Mouse (Mus musculus) midbrain, embryonic 15.5 days (tissue): Measurements from ENCODE around the gene Tex101. TPM values are rescaled to one million over a fixed set of nuclear protein-coding genes. Genes with fewer than 3 reads are reported as not detected.
"Not testable (repeated sequence)": the region's sequence is repeated elsewhere in the genome, so short reads cannot be mapped to it uniquely, and the experiment has no call there.

ENCODE experiments used
- ATAC-seq: fragments of 200-750 bp; cut with Nextera tagmentation; replicated peaks from 2 replicates; pipeline ENCODE4 v1.8.0; 2017; ENCODE audit warnings: moderate TSS enrichment
- H3K27ac ChIP-seq: fragments of 300-500 bp; sonication (generic); 2 replicates; pipeline ENCODE4 v1.5.1; 2015; ENCODE audit warnings: mild to moderate bottlenecking, inconsistent platforms
- H3K27me3 ChIP-seq: fragments of 300-500 bp; sonication (generic); replicated peaks from 2 replicates; pipeline ENCODE4 v1.6.1; 2015; ENCODE audit warnings: inconsistent platforms
- H3K36me3 ChIP-seq: fragments of 300-500 bp; sonication (generic); replicated peaks from 2 replicates; pipeline ENCODE4 v1.6.1; 2015; ENCODE audit warnings: inconsistent platforms
- H3K4me1 ChIP-seq: fragments of 300-500 bp; sonication (generic); 2 replicates; pipeline ENCODE4 v1.6.1; 2015; ENCODE audit warnings: inconsistent platforms
- H3K4me2 ChIP-seq: fragments of 300-500 bp; sonication (generic); 2 replicates; pipeline ENCODE4 v1.6.1; 2015; ENCODE audit warnings: inconsistent platforms, mild to moderate bottlenecking, moderate library complexity
- H3K4me3 ChIP-seq: fragments of 300-500 bp; sonication (generic); 2 replicates; pipeline ENCODE4 v1.5.1; 2015; ENCODE audit warnings: mild to moderate bottlenecking, inconsistent platforms
- H3K9ac ChIP-seq: fragments of 300-500 bp; sonication (generic); 2 replicates; pipeline ENCODE4 v1.6.1; 2015; ENCODE audit warnings: mild to moderate bottlenecking, inconsistent platforms
- H3K9me3 ChIP-seq: fragments of 300-500 bp; sonication (generic); 2 replicates; pipeline ENCODE4 v1.6.1; 2016; ENCODE audit warnings: inconsistent platforms
- whole genome bisulfite sequencing: fragments of 180-500 bp; shearing (Covaris S2); methylation state at CpG from one replicate; pipeline ENCODE4 v1.1.7; 2015; ENCODE audit warnings: mixed read lengths; 5-methylcytosine and 5-hydroxymethylcytosine counted together
- polyA plus RNA-seq: library from polyadenylated mRNA; unstranded; fragments of >200 nt; fragmentation: Nextera tagmentation; extraction: Ambion mirVana; gene quantifications from 2 replicates; pipeline ENCODE4 v1.2.1, GENCODE M21; 2015

Gene Tex101
- polyA plus RNA-seq, 1 experiment from 2014 or later, result not detected

GRCm38 (mm10) chr7:24628685-24629610 lies 47.5 kb downstream of the Tex101 start:
- Histone ChIP-seq H3K27ac (no peak overlapping the region), H3K4me2 (peak overlapping the region; percentile 53), H3K4me1 (peaks cover 6% of the 10 kb centered on the region; the same call in 1 of the 2 replicates), H3K27me3 (no peaks in the 10 kb centered on the region), H3K9ac (peak overlapping the region; percentile 37; the same call in 1 of the 2 replicates), H3K4me3 (peak overlapping the region; percentile 30), H3K36me3 (no peaks in the 10 kb centered on the region), H3K9me3 (no peaks in the 10 kb centered on the region)
- peak; percentile 61 for ATAC-seq
- 9% methylated on average over 31 of the region's 33 CpGs for WGBS

GRCm38 (mm10) chr7:24622967-24623366 lies 53.5 kb downstream of the Tex101 start:
- H3K4me2 ChIP-seq, result no peak overlapping the region
- H3K9ac ChIP-seq, result no peak overlapping the region
- no peaks in the 10 kb centered on the region for H3K36me3 ChIP-seq
- whole genome bisulfite sequencing, result 84% methylated on average over 6 of the region's 6 CpGs
- no peak overlapping the region for H3K4me3 ChIP-seq
- no peak overlapping the region for H3K27ac ChIP-seq
- ATAC-seq, result no peak
- H3K4me1 ChIP-seq, result no peaks in the 10 kb centered on the region
- H3K27me3 ChIP-seq, result no peaks in the 10 kb centered on the region
- no peaks in the 10 kb centered on the region for H3K9me3 ChIP-seq

GRCm38 (mm10) chr7:24621193-24621592 lies 55.3 kb downstream of the Tex101 start:
- no peak overlapping the region for H3K27ac ChIP-seq
- H3K4me3 ChIP-seq, result no peak overlapping the region
- no peak overlapping the region for H3K4me2 ChIP-seq
- no peaks in the 10 kb centered on the region for H3K9me3 ChIP-seq
- H3K27me3 ChIP-seq, result no peaks in the 10 kb centered on the region
- H3K4me1 ChIP-seq, result no peaks in the 10 kb centered on the region
- WGBS, result 87% methylated on average over 3 of the region's 3 CpGs
- H3K9ac ChIP-seq, result no peak overlapping the region
- no peaks in the 10 kb centered on the region for H3K36me3 ChIP-seq
- no peak for ATAC-seq

GRCm38 (mm10) chr7:24619671-24620397 lies 56.6 kb downstream of the Tex101 start:
- Histone ChIP-seq H3K9me3 (no peaks in the 10 kb centered on the region), H3K9ac (no peak overlapping the region), H3K27me3 (no peaks in the 10 kb centered on the region), H3K4me2 (no peak overlapping the region), H3K36me3 (no peaks in the 10 kb centered on the region), H3K27ac (no peak overlapping the region), H3K4me1 (no peaks in the 10 kb centered on the region), H3K4me3 (no peak overlapping the region)
- 54% methylated on average over 13 of the region's 13 CpGs for WGBS
- ATAC-seq, result no peak

GRCm38 (mm10) chr7:24618374-24618773 lies 58.1 kb downstream of the Tex101 start:
- H3K4me1 ChIP-seq, H3K27ac ChIP-seq, H3K4me2 ChIP-seq, H3K4me3 ChIP-seq, H3K9me3 ChIP-seq, H3K9ac ChIP-seq, H3K27me3 ChIP-seq, H3K36me3 ChIP-seq, ATAC-seq: not testable (repeated sequence)
- 88% methylated on average over 8 of the region's 8 CpGs for WGBS

Other genes starting within 250 kb of the Tex101 start
- not detected in 2 replicates for gene Irgc1, start 224.4 kb downstream of the Tex101 start, polyA plus RNA-seq
- 1.6 and 1.9 TPM in 2 replicates for gene Plaur, start 214.2 kb downstream of the Tex101 start, polyA plus RNA-seq
- 79.2 and 81.1 TPM in 2 replicates for gene Cadm4, start 194.7 kb downstream of the Tex101 start, polyA plus RNA-seq
- gene Zfp428, start 169.7 kb downstream of the Tex101 start, polyA plus RNA-seq, result 336 and 344 TPM in 2 replicates
- gene AC161166.1, start 164.2 kb downstream of the Tex101 start, polyA plus RNA-seq, result 2.1 and 2.2 TPM in 2 replicates
- gene Irgq, start 146.0 kb downstream of the Tex101 start, polyA plus RNA-seq, result 31.8 and 33.2 TPM in 2 replicates
- not detected in 2 replicates for gene Pinlyp, start 130.6 kb downstream of the Tex101 start, polyA plus RNA-seq
- gene Xrcc1, start 130.4 kb downstream of the Tex101 start, polyA plus RNA-seq, result 67.1 and 76.5 TPM in 2 replicates
- gene Ethe1, start 89.1 kb downstream of the Tex101 start, polyA plus RNA-seq, result 25.4 and 25.8 TPM in 2 replicates
- 16.3 and 18.1 TPM in 2 replicates for gene Zfp575, start 89.0 kb downstream of the Tex101 start, polyA plus RNA-seq
- not detected in 2 replicates for gene Phldb3, start 65.9 kb downstream of the Tex101 start, polyA plus RNA-seq
- 0.31 and 0.49 TPM in 2 replicates for gene Lypd3, start 40.1 kb downstream of the Tex101 start, polyA plus RNA-seq
- not detected in 2 replicates for gene BC049730, start 32.6 kb upstream of the Tex101 start, polyA plus RNA-seq
- not detected in 2 replicates for gene Gm4763, start 50.2 kb upstream of the Tex101 start, polyA plus RNA-seq
- gene Cd177, start 83.6 kb upstream of the Tex101 start, polyA plus RNA-seq, result 0.27 and 0.57 TPM in 2 replicates
- 0.18 TPM in 1 of 2 replicates, not detected in the other for gene Ceacam10, start 100.5 kb upstream of the Tex101 start, polyA plus RNA-seq
- 34.4 and 34.5 TPM in 2 replicates for gene Gm9844, start 185.5 kb upstream of the Tex101 start, polyA plus RNA-seq
- gene Lypd4, start 193.3 kb upstream of the Tex101 start, polyA plus RNA-seq, result 0.13 TPM in 1 of 2 replicates, not detected in the other
- gene Dmrtc2, start 193.4 kb upstream of the Tex101 start, polyA plus RNA-seq, result 0.13 and 0.41 TPM in 2 replicates
- gene Rps19, start 207.7 kb upstream of the Tex101 start, polyA plus RNA-seq, result 1,081 and 1,108 TPM in 2 replicates
- 0.42 and 0.49 TPM in 2 replicates for gene Cd79a, start 220.7 kb upstream of the Tex101 start, polyA plus RNA-seq
- 69.9 and 70.0 TPM in 2 replicates for gene Arhgef1, start 226.2 kb upstream of the Tex101 start, polyA plus RNA-seq